Mouse (Mus musculus): ENCODE measurements at regions not wholly inside any gene's neighbourhood (a gene's known extent, or its start where the extent isn't known, plus 50 kb on each side); places are given as distances from the start of the nearest gene placed in this dataset.

GRCm38 (mm10) chr6:65224723-65225122, 80.0 kb upstream of the Hpgds start:
- H3K27ac ChIP-seq (ENCODE audit: insufficient read depth, low read depth, low read length, poor library complexity, severe bottlenecking), result no peak overlapping the region
- H3K4me1 ChIP-seq (ENCODE audit: control insufficient read depth in 2 of 2, insufficient read depth in 2 of 2, low read length in 2 of 2, poor library complexity in 1 of 2), result no peaks in the 10 kb centered on the region
- in situ Hi-C loops (cut with MboI; ENCODE audit: low sequenced_read_pairs in 2 of 2, unreplicated experiment in 2 of 2), result no loop called here
- no peak overlapping the region for H3K9ac ChIP-seq (ENCODE audit: insufficient read depth, low read depth, low read length, poor library complexity, severe bottlenecking)
- no peak for DNase-seq (ENCODE audit: low read depth, low spot score)
- H3K36me3 ChIP-seq (ENCODE audit: control insufficient read depth, insufficient read depth, low read length, poor library complexity, severe bottlenecking), result no peaks in the 10 kb centered on the region
- no peak overlapping the region for H3K4me3 ChIP-seq (ENCODE audit: insufficient read depth in 1 of 2, low read depth in 1 of 2, low read length in 2 of 2, poor library complexity in 1 of 2, severe bottlenecking in 1 of 2)
- H3K9me3 ChIP-seq (ENCODE audit: control insufficient read depth, insufficient read depth, low read depth, low read length), result no peaks in the 10 kb centered on the region
- TF ChIP-seq MAFK (IDR thresholded peaks at IDR 0.05; ENCODE audit: insufficient read depth, low read depth, low read length) (no peak), ZC3H11A (IDR thresholded peaks at IDR 0.05; ENCODE audit: borderline replicate concordance, low read depth, low read length) (no peak), HCFC1 (IDR thresholded peaks at IDR 0.05; ENCODE audit: borderline replicate concordance, insufficient read depth, low read length) (no peak), CHD2 (IDR thresholded peaks at IDR 0.05; ENCODE audit: low read depth, low read length) (no peak), ZNF384 (IDR thresholded peaks at IDR 0.05; ENCODE audit: low read depth, low read length) (no peak)

- no peak overlapping the region for H3K4me3 ChIP-seq (ENCODE audit: insufficient read depth in 1 of 2, low read depth in 1 of 2, low read length in 2 of 2, poor library complexity in 1 of 2, severe bottlenecking in 1 of 2)
- no peak for DNase-seq (ENCODE audit: low read depth, low spot score)
- H3K27ac ChIP-seq (ENCODE audit: insufficient read depth, low read depth, low read length, poor library complexity, severe bottlenecking), result no peak overlapping the region
- no peaks in the 10 kb centered on the region for H3K36me3 ChIP-seq (ENCODE audit: control insufficient read depth, insufficient read depth, low read length, poor library complexity, severe bottlenecking)
- TF ChIP-seq ZC3H11A (IDR thresholded peaks at IDR 0.05; ENCODE audit: borderline replicate concordance, low read depth, low read length), result no peak
- no peak for TF ChIP-seq CHD2 (IDR thresholded peaks at IDR 0.05; ENCODE audit: low read depth, low read length)
- no peak for TF ChIP-seq HCFC1 (IDR thresholded peaks at IDR 0.05; ENCODE audit: borderline replicate concordance, insufficient read depth, low read length)
- no peak for TF ChIP-seq MAFK (IDR thresholded peaks at IDR 0.05; ENCODE audit: insufficient read depth, low read depth, low read length)
- no peak for TF ChIP-seq ZNF384 (IDR thresholded peaks at IDR 0.05; ENCODE audit: low read depth, low read length)
- no peak overlapping the region for H3K9ac ChIP-seq (ENCODE audit: insufficient read depth, low read depth, low read length, poor library complexity, severe bottlenecking)
- no peaks in the 10 kb centered on the region for H3K4me1 ChIP-seq (ENCODE audit: control insufficient read depth in 2 of 2, insufficient read depth in 2 of 2, low read length in 2 of 2, poor library complexity in 1 of 2)
- H3K9me3 ChIP-seq (ENCODE audit: control insufficient read depth, insufficient read depth, low read depth, low read length), result no peaks in the 10 kb centered on the region
- in situ Hi-C loops (cut with MboI; ENCODE audit: low sequenced_read_pairs in 2 of 2, unreplicated experiment in 2 of 2), result no loop called here
These were observed 117.9 kb upstream of the Hpgds start for GRCm38 (mm10) chr6:65262572-65262971.

- Histone ChIP-seq H3K4me1 (ENCODE audit: control insufficient read depth in 2 of 2, insufficient read depth in 2 of 2, low read length in 2 of 2, poor library complexity in 1 of 2) (peaks cover 3% of the 10 kb centered on the region in 2 experiments; a peak in 2 of 4 replicates), H3K36me3 (ENCODE audit: control insufficient read depth, insufficient read depth, low read length, poor library complexity, severe bottlenecking) (no peaks in the 10 kb centered on the region), H3K4me3 (ENCODE audit: insufficient read depth in 1 of 2, low read depth in 1 of 2, low read length in 2 of 2, poor library complexity in 1 of 2, severe bottlenecking in 1 of 2) (no peak overlapping the region), H3K27ac (ENCODE audit: insufficient read depth, low read depth, low read length, poor library complexity, severe bottlenecking) (peak overlapping the region; percentile 63; the same call in 1 of the 2 replicates), H3K9me3 (ENCODE audit: control insufficient read depth, insufficient read depth, low read depth, low read length) (no peaks in the 10 kb centered on the region), H3K9ac (ENCODE audit: insufficient read depth, low read depth, low read length, poor library complexity, severe bottlenecking) (no peak overlapping the region)
- peak; percentile 41 for DNase-seq (ENCODE audit: low read depth, low spot score)
- in situ Hi-C loops (cut with MboI; ENCODE audit: low sequenced_read_pairs in 2 of 2, unreplicated experiment in 2 of 2), result no loop called here
- TF ChIP-seq ZC3H11A (IDR thresholded peaks at IDR 0.05; ENCODE audit: borderline replicate concordance, low read depth, low read length) (no peak), ZNF384 (IDR thresholded peaks at IDR 0.05; ENCODE audit: low read depth, low read length) (0 out of 2 replicates have a peak, but pooled peaks have one; percentile 15), CHD2 (IDR thresholded peaks at IDR 0.05; ENCODE audit: low read depth, low read length) (peak; percentile 87)
These were observed 110.2 kb upstream of the C130060K24Rik start for GRCm38 (mm10) chr6:65270723-65271122.

- TF ChIP-seq MAFK (IDR thresholded peaks at IDR 0.05; ENCODE audit: insufficient read depth, low read depth, low read length), result no peak
- no peak for TF ChIP-seq CHD2 (IDR thresholded peaks at IDR 0.05; ENCODE audit: low read depth, low read length)
- TF ChIP-seq ZC3H11A (IDR thresholded peaks at IDR 0.05; ENCODE audit: borderline replicate concordance, low read depth, low read length), result no peak
- TF ChIP-seq HCFC1 (IDR thresholded peaks at IDR 0.05; ENCODE audit: borderline replicate concordance, insufficient read depth, low read length), result no peak
- no peak for TF ChIP-seq ZNF384 (IDR thresholded peaks at IDR 0.05; ENCODE audit: low read depth, low read length)
- Histone ChIP-seq H3K9me3 (ENCODE audit: control insufficient read depth, insufficient read depth, low read depth, low read length) (no peaks in the 10 kb centered on the region), H3K27ac (ENCODE audit: insufficient read depth, low read depth, low read length, poor library complexity, severe bottlenecking) (no peak overlapping the region), H3K4me1 (ENCODE audit: control insufficient read depth in 2 of 2, insufficient read depth in 2 of 2, low read length in 2 of 2, poor library complexity in 1 of 2) (no peaks in the 10 kb centered on the region), H3K9ac (ENCODE audit: insufficient read depth, low read depth, low read length, poor library complexity, severe bottlenecking) (no peak overlapping the region), H3K36me3 (ENCODE audit: control insufficient read depth, insufficient read depth, low read length, poor library complexity, severe bottlenecking) (no peaks in the 10 kb centered on the region), H3K4me3 (ENCODE audit: insufficient read depth in 1 of 2, low read depth in 1 of 2, low read length in 2 of 2, poor library complexity in 1 of 2, severe bottlenecking in 1 of 2) (no peak overlapping the region)
- in situ Hi-C loops (cut with MboI; ENCODE audit: low sequenced_read_pairs in 2 of 2, unreplicated experiment in 2 of 2), result no loop called here
- no peak for DNase-seq (ENCODE audit: low read depth, low spot score)
These were observed 70.7 kb upstream of the C130060K24Rik start for GRCm38 (mm10) chr6:65310176-65310575.

Measured in ES-E14 (cell line).